Mouse (Mus musculus) heart, adult 8-10 months (tissue): ENCODE measurements around the gene Skint3. TPM values are rescaled to one million over a fixed set of nuclear protein-coding genes. Genes with fewer than 3 reads are reported as not detected.
"Not testable (repeated sequence)": the region's sequence is repeated elsewhere in the genome, so short reads cannot be mapped to it uniquely, and the experiment has no call there.

Experiments
- DNase-seq: peaks from one replicate; pipeline ENCODE4 v3.0.0; 2022; ENCODE audit warnings: low spot score
- total RNA-seq, 4 experiments: library from RNA; stranded (reverse); gene quantifications; 2 replicates each; pipeline ENCODE4 v1.2.4; 2022

Skint3 gene
- not detected for total RNA-seq

GRCm38 (mm10) chr4:112231945-112232344 lies at the start of gene Skint3:
Skint3 (plus strand) TSS chr4:112232245.
- no peak for DNase-seq

- DNase-seq, result no peak
Observed at GRCm38 (mm10) chr4:112243416-112243815, 11.4 kb downstream of the Skint3 start.

- no peak for DNase-seq
Observed at GRCm38 (mm10) chr4:112243951-112244350, 11.9 kb downstream of the Skint3 start.

DNA sequence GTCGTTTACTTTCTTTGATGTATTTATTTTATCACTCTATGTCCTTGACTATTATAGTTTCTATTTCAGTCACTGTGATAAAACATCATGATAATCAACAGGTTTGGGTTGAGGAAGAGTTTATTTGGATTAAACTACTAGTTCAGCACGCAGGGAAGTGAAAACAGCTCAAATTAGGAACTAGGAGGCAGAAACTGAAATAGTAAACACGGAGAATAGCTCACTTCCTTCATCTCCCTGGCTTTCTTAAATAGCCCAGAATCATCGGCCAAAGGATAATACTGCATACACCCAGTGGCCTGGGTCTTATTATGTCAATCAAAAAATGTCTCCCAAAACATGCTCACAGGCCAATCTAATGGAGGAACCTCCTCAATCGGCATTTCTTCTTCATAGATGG lies 24.0 kb downstream of the Skint3 start:
- no peak for DNase-seq

GRCm38 (mm10) chr4:112287178-112287974 lies 55.3 kb downstream of the Skint3 start:
- DNase-seq, result no peak

- DNase-seq, result no peak
Observed at GRCm38 (mm10) chr4:112288396-112288795, 56.4 kb downstream of the Skint3 start.

GRCm38 (mm10) chr4:112302305-112302704 lies 70.3 kb downstream of the Skint3 start:
- DNase-seq, result no peak

DNA sequence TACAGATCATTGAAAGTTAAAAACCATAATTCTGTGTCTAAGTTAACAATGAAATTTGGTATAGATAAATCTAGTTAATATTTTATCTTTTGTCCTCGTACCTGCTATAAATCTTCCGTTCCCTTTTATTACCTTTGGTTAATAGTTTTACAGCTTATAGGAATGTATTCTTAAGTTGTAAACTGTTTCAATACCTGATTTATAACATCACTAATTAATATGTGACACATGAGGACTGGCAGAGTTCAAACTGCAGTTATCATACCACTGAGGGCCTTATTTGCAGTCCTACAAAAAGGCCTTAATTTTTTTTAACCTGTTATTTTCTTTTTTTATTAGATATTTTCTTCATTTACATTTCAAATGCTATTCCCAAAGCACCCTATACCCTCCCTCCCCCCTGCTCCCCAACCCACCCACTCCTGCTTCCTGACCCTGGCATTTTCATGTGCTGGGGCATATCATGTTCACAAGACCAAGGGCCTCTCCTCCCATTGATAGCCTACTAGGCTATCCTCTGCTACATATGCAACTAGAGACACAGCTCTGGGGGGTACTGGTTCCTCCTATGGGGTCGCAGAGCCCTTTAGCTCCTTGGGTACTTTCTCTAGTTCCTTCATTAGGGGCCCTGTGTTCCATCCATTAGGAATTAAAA lies 70.9 kb downstream of the Skint3 start:
- no peak for DNase-seq

- DNase-seq, result not testable (repeated sequence)
Observed at GRCm38 (mm10) chr4:112349111-112349510, 117.1 kb downstream of the Skint3 start.

Other genes with a start within 250 kb of the Skint3 start
- not detected for gene Skint1, start 226.0 kb upstream of the Skint3 start, total RNA-seq
- gene Skint4, start 160.2 kb upstream of the Skint3 start, total RNA-seq, result not detected
- gene Skint9, start 201.7 kb downstream of the Skint3 start, total RNA-seq, result not detected